Mouse (Mus musculus) liver, embryonic 13.5 days (tissue): ENCODE measurements at regions not wholly inside any gene's neighbourhood (a gene's known extent, or its start where the extent isn't known, plus 50 kb on each side); places are given as distances from the start of the nearest gene placed in this dataset.

Experiments used
- ATAC-seq: fragments of 200-750 bp; cut with Nextera tagmentation; 2 replicates; pipeline ENCODE4 v1.8.0; 2017; ENCODE audit warnings: low read depth, mild to moderate bottlenecking, moderate number of reproducible peaks, moderate library complexity
- DNase-seq: peaks from one replicate; pipeline ENCODE4 v3.0.0; 2022
- H3K27ac ChIP-seq: fragments of 300-500 bp; sonication (generic); 2 replicates; pipeline ENCODE4 v1.5.1; 2015; ENCODE audit warnings: moderate library complexity, mild to moderate bottlenecking, inconsistent platforms
- H3K27me3 ChIP-seq: fragments of 300-500 bp; sonication (generic); 2 replicates; pipeline ENCODE4 v1.6.1; 2015; ENCODE audit warnings: mild to moderate bottlenecking, inconsistent platforms
- H3K36me3 ChIP-seq: fragments of 300-500 bp; sonication (generic); 2 replicates; pipeline ENCODE4 v1.6.1; 2015; ENCODE audit warnings: mild to moderate bottlenecking, inconsistent platforms
- H3K4me1 ChIP-seq: fragments of 300-500 bp; sonication (generic); replicated peaks from 2 replicates; pipeline ENCODE4 v1.6.1; 2015; ENCODE audit warnings: inconsistent platforms
- H3K4me2 ChIP-seq: fragments of 300-500 bp; sonication (generic); 2 replicates; pipeline ENCODE4 v1.6.1; 2015; ENCODE audit warnings: inconsistent platforms, mild to moderate bottlenecking, moderate library complexity
- H3K4me3 ChIP-seq: fragments of 300-500 bp; sonication (generic); replicated peaks from 2 replicates; pipeline ENCODE4 v1.5.1; 2015; ENCODE audit warnings: mild to moderate bottlenecking, inconsistent platforms
- H3K9ac ChIP-seq: fragments of 300-500 bp; sonication (generic); 2 replicates; pipeline ENCODE4 v1.6.1; 2015; ENCODE audit warnings: mild to moderate bottlenecking, inconsistent platforms
- H3K9me3 ChIP-seq: fragments of 300-500 bp; sonication (generic); replicated peaks from 2 replicates; pipeline ENCODE4 v1.6.1; 2016; ENCODE audit warnings: inconsistent platforms
- WGBS: fragments of 180-500 bp; shearing (Covaris S2); methylation state at CpG from one replicate; pipeline ENCODE4 v1.1.7; 2015; ENCODE audit not compliant: insufficient replicate concordance; 5-methylcytosine and 5-hydroxymethylcytosine counted together

DNA sequence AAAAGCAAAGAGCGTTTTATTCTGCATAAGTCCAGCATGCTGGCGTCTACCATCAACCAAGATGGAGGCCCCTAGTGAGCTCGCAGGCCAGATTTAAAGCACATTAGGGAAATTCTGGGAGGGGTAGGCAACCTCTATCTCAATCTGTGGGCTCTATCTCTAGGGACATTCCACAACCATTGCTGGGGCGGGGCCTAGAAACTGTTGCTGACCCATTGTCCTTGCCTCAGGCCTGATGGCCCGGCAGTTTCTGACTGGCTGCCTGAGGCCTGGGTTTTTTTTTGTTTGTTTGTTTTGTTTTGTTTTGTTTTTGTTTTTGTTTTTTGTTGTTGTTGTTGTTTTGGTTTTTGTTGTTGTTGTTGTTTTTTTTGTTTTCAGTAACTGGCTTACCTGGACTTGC lies 81.4 kb downstream of the Gm10260 start:
- no peak for ATAC-seq
- Histone ChIP-seq H3K27ac (no peak overlapping the region), H3K36me3 (no peaks in the 10 kb centered on the region), H3K4me3 (no peak overlapping the region), H3K4me1 (peaks cover 9% of the 10 kb centered on the region), H3K27me3 (0 out of 2 replicates have a peak, but pooled peaks cover 6% of the 10 kb centered on the region), H3K9ac (no peak overlapping the region), H3K4me2 (no peak overlapping the region), H3K9me3 (no peaks in the 10 kb centered on the region)
- no peak for DNase-seq
- 81% methylated on average over 5 of the region's 5 CpGs for WGBS

DNA sequence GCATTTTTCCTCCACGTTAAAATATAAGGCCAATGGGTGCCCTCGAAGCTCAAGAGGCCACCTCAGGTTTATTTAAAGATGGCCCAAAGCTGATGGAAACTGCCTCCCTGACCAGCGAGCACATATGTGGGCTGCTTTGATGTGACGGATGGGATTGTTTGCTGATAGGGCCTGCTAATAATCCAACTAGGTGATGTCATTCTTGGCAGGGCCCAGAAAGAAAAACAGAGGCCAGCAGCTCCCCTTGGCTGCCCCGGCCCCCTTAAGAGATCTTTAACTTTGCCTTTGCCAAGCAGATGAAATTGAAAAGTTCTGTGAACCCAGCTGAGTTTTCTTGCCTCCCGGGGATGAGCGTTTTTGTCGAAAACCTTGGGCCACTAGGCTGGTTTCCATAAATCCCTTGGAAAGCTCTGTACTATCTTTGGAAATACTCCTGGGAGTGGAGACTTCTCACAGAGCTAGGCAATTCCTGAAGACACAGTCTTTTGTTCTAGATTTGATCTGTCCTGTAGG lies 83.8 kb downstream of the Gm10260 start:
- Histone ChIP-seq H3K4me1 (peaks cover 9% of the 10 kb centered on the region), H3K36me3 (no peaks in the 10 kb centered on the region), H3K9me3 (no peaks in the 10 kb centered on the region), H3K27me3 (0 out of 2 replicates have a peak, but pooled peaks cover 6% of the 10 kb centered on the region), H3K4me2 (no peak overlapping the region), H3K4me3 (no peak overlapping the region), H3K27ac (no peak overlapping the region), H3K9ac (no peak overlapping the region)
- DNase-seq (no peak), ATAC-seq (no peak)
- WGBS, result 61% methylated on average over 8 of the region's 8 CpGs

DNA sequence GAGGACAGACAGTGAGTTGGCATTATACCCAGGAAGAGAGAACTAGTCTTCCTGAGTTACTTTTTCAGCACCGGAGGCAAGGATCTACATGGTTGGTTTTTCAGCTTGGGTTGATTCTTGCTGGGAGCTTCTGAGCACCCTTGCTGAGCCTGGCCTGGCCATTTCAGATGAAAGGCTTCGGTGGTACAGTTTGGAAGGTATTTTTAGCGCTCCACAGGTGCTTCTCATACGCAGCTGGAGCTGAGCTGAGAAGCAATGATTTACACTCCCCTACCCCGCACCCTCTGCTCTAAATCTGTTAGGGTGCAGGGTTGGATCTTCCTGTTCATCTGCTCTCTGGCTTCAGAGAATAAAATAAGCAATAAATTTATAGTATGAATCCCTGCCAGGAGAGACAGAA lies 87.3 kb downstream of the Gm10260 start:
- H3K9me3 ChIP-seq, result no peaks in the 10 kb centered on the region
- H3K27me3 ChIP-seq, result peaks cover 6% of the 10 kb centered on the region; the same call in 1 of the 2 replicates
- H3K4me1 ChIP-seq, result no peaks in the 10 kb centered on the region
- H3K9ac ChIP-seq, result no peak overlapping the region
- no peaks in the 10 kb centered on the region for H3K36me3 ChIP-seq
- no peak overlapping the region for H3K4me2 ChIP-seq
- WGBS, result 64% methylated on average over 5 of the region's 5 CpGs
- H3K27ac ChIP-seq, result no peak overlapping the region
- no peak for DNase-seq
- ATAC-seq, result no peak
- no peak overlapping the region for H3K4me3 ChIP-seq

DNA sequence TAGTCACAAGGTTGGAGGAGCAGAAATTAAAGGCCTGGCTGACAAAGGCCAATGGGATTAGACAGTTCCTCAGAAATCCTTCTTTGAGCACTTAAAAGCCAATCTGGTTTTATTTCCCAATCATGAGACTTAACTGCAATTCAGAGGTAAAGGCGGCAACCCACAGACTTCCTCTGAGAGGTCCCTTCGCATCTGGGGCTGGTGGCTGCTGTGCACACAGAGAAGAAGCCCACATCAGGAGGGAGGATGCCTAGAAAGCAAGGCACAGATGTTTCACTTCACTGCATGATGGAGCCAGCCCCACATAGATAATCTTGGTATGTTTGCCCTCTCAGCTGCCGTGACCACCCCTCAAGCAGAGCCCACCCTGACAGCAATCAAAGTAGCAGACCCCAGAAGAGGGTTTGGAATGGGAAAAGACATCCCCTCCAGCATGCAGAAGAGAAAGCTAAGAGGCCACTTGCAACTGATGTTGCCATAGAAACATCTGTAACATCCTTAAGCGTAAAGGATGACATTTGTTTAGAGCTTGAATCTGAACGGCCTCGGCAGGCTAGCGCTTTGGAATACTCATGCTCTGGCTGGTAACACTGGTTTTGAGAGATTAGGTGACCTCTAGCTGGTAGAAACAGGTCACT lies 88.3 kb downstream of the Gm10260 start:
- Histone ChIP-seq H3K4me2 (no peak overlapping the region), H3K36me3 (no peaks in the 10 kb centered on the region), H3K9me3 (no peaks in the 10 kb centered on the region), H3K27ac (no peak overlapping the region), H3K27me3 (peaks cover 6% of the 10 kb centered on the region; the same call in 1 of the 2 replicates), H3K9ac (no peak overlapping the region), H3K4me1 (no peaks in the 10 kb centered on the region), H3K4me3 (no peak overlapping the region)
- no peak for DNase-seq
- ATAC-seq, result no peak
- WGBS, result 60% methylated on average over 7 of the region's 7 CpGs

DNA sequence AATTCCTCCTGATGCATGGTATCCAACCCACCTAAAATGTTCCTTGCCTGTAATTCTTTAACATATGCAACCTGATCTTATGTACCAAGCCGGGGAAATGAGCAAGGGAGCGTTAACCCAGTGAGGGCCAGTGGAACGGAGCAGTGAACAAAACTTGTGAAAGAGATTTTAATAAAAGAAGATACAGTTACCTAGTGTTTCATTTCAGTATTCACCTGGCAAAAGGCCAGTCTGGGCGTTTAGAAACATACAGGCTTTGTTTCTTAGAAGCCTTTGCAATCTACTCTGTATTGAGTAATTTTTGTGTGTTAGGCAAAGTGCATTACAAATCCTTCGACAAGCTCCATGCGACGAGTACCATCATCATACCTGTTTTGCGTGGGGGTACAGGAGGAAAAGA lies 91.1 kb downstream of the Gm10260 start:
- no peak overlapping the region for H3K4me3 ChIP-seq
- H3K9me3 ChIP-seq, result no peaks in the 10 kb centered on the region
- DNase-seq (no peak), ATAC-seq (no peak)
- no peaks in the 10 kb centered on the region for H3K36me3 ChIP-seq
- peaks cover 2% of the 10 kb centered on the region; the same call in 1 of the 2 replicates for H3K27me3 ChIP-seq
- no peak overlapping the region for H3K9ac ChIP-seq
- no peaks in the 10 kb centered on the region for H3K4me1 ChIP-seq
- 73% methylated on average over 8 of the region's 8 CpGs for WGBS
- H3K4me2 ChIP-seq, result no peak overlapping the region
- H3K27ac ChIP-seq, result no peak overlapping the region

DNA sequence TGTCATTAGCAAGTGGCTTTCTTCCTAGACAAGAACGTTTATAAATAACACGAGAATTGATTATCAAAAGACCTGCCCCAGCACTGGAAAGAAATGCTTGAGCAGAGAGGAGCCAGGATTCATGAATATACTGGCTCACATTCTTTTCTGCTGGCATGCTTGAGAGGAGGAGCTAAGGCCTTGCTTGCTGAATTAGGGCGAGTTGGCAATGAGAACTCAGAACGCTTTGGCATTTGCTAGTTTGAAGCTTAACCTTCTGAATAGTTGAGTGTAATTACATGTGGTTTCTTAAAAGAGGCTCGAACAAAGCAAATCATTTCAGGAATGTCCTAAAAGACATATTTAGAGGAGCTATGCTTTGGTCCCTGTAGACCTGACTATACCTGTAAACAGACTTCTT lies 91.5 kb downstream of the Gm10260 start:
- DNase-seq, result no peak
- 65% methylated on average over 5 of the region's 5 CpGs for WGBS

DNA sequence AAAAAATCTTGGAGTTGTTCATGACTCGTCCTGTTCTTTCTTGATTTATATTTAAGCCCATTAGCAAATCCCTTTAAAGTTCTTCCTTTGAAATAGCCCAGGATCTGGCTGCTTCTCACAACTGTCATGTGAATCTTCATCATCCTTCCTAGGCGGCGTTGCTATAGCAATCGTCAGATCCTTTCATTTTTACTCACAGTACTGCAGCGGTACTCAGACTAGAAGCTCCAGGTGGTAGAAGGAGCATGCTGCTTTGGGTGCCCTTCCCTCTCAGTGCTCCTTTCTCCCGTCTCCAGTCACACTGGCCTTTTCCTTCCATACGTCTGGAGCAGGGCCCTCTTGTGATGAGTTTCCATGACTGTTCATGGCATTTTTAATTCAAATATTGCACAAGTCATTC lies 93.1 kb downstream of the Gm10260 start:
- Histone ChIP-seq H3K27ac (no peak overlapping the region), H3K4me2 (no peak overlapping the region), H3K4me1 (no peaks in the 10 kb centered on the region), H3K27me3 (no peaks in the 10 kb centered on the region; the same call in 1 of the 2 replicates), H3K9me3 (no peaks in the 10 kb centered on the region), H3K9ac (no peak overlapping the region), H3K4me3 (no peak overlapping the region), H3K36me3 (no peaks in the 10 kb centered on the region)
- ATAC-seq (no peak), DNase-seq (no peak)
- WGBS, result 71% methylated on average over 7 of the region's 7 CpGs

More for the DNA sequence above, 91.5 kb downstream of the Gm10260 start:
- Histone ChIP-seq H3K4me3 (no peak overlapping the region), H3K36me3 (no peaks in the 10 kb centered on the region), H3K9me3 (no peaks in the 10 kb centered on the region), H3K27me3 (no peaks in the 10 kb centered on the region; the same call in 1 of the 2 replicates), H3K4me2 (no peak overlapping the region), H3K9ac (no peak overlapping the region), H3K27ac (no peak overlapping the region), H3K4me1 (no peaks in the 10 kb centered on the region)
- ATAC-seq, result no peak

DNA sequence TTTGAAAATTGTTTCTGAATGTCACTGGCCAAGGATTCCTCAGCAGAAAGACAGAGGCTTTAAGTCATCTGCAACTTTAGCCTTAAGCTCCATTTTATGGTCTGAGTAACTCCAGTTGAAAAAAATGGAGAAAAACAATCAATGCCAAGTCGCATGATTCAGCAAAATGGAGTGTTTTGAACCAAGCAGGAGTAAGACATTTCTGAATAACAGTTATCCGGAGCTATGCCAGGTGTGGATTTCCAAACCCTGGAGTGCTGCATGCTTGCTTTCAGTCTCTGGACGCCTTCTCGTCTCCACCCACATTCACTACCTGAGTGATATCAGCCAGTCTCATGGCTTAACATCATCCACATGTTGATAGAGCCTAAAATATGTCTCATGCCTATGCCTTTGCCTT lies 93.7 kb downstream of the Gm10260 start:
- ATAC-seq (no peak), DNase-seq (no peak)
- no peaks in the 10 kb centered on the region for H3K9me3 ChIP-seq
- no peak overlapping the region for H3K4me2 ChIP-seq
- H3K9ac ChIP-seq, result no peak overlapping the region
- no peaks in the 10 kb centered on the region; the same call in 1 of the 2 replicates for H3K27me3 ChIP-seq
- no peaks in the 10 kb centered on the region for H3K4me1 ChIP-seq
- H3K4me3 ChIP-seq, result no peak overlapping the region
- H3K27ac ChIP-seq, result no peak overlapping the region
- 68% methylated on average over 4 of the region's 4 CpGs for WGBS
- no peaks in the 10 kb centered on the region for H3K36me3 ChIP-seq

DNA sequence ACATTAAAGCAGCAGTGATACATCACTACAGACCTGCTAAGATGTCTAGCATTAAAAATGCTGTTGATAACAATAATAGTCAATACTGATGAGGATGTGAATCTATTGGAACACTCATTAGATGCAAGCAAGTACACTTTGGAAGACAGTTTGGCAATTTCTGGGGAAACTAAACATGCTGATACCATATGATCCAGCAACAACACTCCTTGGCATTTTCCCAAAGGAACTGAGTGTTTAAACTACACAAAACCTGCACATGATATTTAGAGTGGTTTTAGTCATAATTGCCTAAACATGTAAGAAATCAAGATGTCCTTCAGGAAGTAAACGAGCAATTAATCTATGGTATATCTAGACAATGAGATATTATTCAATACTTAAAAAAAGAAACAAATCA lies 95.2 kb downstream of the Gm10260 start:
- Histone ChIP-seq H3K27me3 (no peaks in the 10 kb centered on the region; the same call in 1 of the 2 replicates), H3K27ac (no peak overlapping the region), H3K9me3 (no peaks in the 10 kb centered on the region), H3K9ac (no peak overlapping the region), H3K4me3 (no peak overlapping the region), H3K4me2 (no peak overlapping the region), H3K36me3 (no peaks in the 10 kb centered on the region), H3K4me1 (no peaks in the 10 kb centered on the region)
- WGBS, result 70% methylated on average over 1 of the region's 1 CpGs
- ATAC-seq (no peak), DNase-seq (no peak)

DNA sequence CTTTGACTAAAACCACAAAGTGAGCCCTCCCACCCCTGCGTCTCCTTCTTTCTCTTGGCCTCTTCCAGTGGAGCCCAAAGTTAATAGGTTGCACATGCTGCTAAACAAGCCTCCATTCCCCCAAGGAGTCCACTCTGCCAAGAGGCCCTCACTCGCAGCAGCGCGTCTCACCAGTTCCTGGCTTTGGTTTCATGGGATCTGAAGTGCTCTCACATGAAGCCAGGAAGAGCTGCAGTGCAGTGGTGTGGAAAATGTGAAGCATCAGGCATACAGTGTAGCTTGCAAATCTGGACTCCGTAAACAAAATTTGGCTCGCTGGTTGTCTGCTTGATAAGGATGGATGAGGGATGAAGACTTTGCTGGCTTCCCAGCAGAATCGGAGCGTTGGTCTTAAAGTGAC lies 97.7 kb downstream of the Gm10260 start:
- Histone ChIP-seq H3K9me3 (no peaks in the 10 kb centered on the region), H3K4me3 (no peak overlapping the region), H3K4me1 (no peaks in the 10 kb centered on the region), H3K4me2 (no peak overlapping the region), H3K27me3 (no peaks in the 10 kb centered on the region), H3K27ac (no peak overlapping the region), H3K9ac (no peak overlapping the region), H3K36me3 (no peaks in the 10 kb centered on the region)
- ATAC-seq (no peak), DNase-seq (no peak)
- 66% methylated on average over 8 of the region's 8 CpGs for WGBS

DNA sequence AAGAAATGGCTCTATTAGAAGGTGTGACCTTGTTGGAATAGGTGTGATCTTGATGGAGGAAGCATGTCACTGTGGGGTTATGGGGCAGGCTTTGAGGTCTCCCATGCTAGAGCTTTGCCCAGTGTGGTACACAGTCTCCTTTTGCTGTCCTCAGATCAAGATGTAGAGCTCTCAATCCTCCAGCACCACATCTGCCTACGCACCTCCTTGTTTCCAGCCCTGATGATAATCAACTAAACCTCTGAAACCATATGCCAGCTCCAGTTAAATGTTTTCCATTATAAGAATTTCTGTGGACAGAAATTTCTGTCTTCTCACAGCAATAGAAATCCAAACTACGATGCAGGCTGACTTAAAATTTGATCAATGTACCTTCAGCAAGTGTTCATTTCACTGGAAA lies 103.8 kb downstream of the Gm10260 start:
- no peak overlapping the region for H3K9ac ChIP-seq
- no peak overlapping the region for H3K4me2 ChIP-seq
- 67% methylated on average over 2 of the region's 2 CpGs for WGBS
- H3K4me3 ChIP-seq, result no peak overlapping the region
- DNase-seq, result no peak
- no peaks in the 10 kb centered on the region for H3K36me3 ChIP-seq
- no peak for ATAC-seq
- no peaks in the 10 kb centered on the region for H3K27me3 ChIP-seq
- no peaks in the 10 kb centered on the region for H3K4me1 ChIP-seq
- no peaks in the 10 kb centered on the region for H3K9me3 ChIP-seq
- H3K27ac ChIP-seq, result no peak overlapping the region

DNA sequence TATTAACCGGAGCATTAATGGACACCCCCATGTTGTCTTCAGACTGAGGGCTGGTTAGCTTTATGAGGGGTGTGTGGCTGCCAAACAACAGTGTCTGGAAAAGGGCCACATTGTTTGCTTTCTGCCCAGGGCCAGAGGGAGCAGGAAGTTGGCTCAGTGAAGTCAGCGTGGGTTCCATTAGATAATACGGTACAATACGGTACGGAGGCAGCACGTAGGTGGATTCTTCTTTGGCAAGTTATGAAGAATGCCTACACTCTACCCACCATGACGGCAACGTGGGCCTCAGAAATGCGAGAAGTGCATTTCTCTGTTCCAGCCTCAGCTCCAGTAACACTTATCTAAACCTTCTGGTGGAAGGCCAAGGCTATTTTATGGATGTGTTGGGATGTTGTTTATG lies 108.2 kb downstream of the Gm10260 start:
- WGBS, result 69% methylated on average over 9 of the region's 9 CpGs
- Histone ChIP-seq H3K36me3 (no peaks in the 10 kb centered on the region), H3K9ac (no peak overlapping the region), H3K4me3 (no peak overlapping the region), H3K4me1 (no peaks in the 10 kb centered on the region), H3K27me3 (0 out of 2 replicates have a peak, but pooled peaks cover 3% of the 10 kb centered on the region), H3K4me2 (no peak overlapping the region), H3K27ac (no peak overlapping the region), H3K9me3 (no peaks in the 10 kb centered on the region)
- ATAC-seq (no peak), DNase-seq (no peak)
